Mouse (Mus musculus) cerebellum, adult 9-10 months (tissue): Measurements from ENCODE around the gene Alkbh6.

ENCODE experiments used
- DNase-seq: peaks from one replicate; pipeline ENCODE4 v3.0.0; 2022

Alkbh6 gene

DNA sequence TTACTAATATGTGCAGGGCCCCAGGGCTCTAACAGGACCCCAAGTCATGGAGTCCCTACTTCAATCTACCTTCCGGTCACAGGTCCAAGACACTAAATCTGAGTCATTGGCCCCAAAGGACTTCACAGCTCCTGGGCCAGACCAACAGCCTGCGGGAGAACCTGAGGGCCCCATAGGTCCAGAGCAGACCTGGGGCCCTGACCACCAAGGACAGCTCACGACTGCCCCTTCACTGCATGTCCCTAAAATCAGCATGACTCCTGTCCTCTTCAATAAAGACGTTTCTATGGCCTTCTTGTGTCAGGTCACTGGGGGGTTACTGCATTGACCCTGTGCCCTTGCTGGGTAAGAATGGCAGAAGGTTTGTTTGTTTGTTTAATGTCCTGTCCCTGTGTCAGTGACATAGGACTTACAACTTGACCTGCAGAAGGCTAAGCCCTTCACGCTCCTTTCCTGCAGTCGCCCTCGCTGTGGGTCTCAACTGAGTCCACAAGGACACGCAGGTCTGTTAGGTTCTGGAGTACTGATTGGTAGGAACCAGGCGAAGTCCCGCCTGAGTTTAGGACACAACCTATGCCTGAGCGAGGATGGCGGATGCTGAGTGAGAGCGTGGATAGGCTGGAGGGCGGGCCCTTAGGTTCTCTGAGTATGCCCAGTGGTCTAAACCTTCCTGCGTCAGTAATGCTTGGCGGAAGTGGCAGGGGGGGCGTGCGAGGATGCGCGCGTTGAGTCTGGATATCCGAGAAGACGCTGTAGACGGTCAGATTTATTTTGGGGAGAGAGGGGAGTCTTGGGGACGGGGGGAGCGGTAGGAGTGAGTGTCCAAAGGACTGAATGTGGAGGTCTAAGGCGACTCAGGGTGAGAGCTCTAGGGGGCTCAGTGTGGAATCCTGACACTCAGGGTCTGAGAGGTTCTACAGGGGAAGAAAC is at the start of gene Alkbh6:
Gene Alkbh6 (plus strand): TSS at position 642 of the 930 bp plus-strand sequence.
- DNase-seq, result peak; percentile 97

DNA sequence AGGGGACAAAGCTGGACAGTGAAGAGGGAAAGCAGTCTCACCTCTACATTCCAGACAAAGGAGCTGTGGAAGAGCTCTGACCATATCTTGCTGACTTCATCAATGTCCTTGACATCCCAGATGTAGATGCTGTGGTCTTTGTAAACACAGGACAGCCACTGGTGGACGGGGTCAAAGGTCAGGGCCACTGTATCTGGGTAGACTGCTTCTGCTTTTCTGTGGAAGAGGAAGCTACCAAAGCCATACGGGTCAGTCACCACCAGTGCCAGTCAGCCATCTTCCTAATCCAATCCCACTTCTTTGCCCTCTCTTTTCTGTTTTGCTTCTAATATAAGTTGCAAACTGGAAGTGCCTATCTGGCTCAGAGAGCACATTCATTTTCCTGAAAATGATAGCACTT is 43.5 kb upstream of the Alkbh6 start:
- no peak for DNase-seq

DNA sequence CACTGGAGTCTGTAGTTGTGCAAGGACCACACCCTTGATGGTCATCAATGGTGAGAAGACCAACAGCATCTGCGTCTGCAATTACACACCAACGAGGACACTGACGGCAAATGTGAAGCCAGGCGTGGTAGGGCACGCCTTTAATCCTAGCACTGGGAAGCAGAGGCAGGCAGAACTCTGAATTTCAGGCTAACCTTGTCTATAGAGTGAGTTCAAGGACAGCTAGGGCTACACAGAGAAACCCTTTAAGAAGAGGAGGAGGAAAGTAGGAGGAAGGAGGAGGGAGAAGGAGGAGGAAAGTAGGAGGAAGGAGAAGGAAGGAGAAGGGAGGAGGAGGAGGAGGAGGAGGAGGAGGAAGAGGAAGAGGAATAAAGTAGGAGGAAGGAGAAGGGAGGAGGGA is 43.0 kb upstream of the Alkbh6 start:
- DNase-seq, result no peak

DNA sequence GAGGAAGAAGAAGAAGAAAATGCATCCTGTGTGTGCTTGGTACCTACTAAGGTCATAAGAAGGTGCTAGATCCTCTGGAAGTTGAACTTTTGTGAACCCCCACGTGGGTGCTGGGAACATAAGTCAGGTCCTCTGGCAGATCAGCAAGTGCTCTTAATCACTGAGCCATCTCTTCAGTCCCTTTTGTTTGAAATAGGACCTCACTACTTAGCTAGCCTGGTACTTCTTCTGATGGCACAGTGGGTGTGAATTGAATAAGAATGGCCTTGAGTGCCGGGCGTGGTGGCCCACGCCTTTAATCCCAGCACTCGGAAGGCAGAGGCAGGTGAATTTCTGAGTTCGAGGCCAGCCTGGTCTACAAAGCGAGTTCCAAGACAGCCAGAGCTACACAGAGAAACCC is 42.6 kb upstream of the Alkbh6 start:
- DNase-seq, result no peak

DNA sequence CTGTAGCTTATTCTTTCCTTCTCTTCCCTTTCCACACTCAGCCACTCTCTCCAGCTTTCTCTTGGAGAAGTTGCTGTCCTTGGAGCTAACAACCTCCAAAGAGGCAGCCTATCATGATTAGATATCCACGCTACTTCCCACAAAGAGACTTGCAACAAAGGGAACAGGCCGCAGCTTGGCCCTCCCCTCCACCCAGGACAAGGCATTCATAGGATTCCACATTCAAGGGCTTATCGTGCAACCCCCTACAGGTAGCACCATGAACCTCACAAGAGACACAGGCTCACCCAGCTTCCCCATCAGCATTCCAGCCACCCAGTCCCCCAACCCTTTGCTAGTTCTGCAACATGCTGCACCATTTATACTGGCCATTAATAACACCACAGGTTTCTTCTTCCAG is 41.7 kb upstream of the Alkbh6 start:
- no peak for DNase-seq

DNA sequence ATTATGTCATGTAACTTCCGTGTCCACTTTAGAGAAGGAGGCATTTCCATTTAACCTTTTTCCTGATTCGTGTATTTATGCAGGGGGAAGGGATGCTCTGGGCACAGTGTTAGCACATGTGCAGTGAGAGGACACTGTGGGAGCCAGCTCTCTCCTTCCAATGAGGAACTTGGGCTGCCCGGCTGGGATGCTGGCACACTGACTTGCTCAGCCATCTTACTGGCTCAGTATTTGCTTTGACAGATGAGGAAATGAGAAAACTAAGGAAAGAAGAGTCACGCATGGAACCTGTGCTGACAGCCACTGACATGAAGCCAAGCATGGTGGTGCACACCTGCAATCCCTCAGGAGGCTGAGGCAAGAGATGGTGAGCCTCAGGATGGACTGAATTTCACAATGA is 38.9 kb upstream of the Alkbh6 start:
- no peak for DNase-seq

DNA sequence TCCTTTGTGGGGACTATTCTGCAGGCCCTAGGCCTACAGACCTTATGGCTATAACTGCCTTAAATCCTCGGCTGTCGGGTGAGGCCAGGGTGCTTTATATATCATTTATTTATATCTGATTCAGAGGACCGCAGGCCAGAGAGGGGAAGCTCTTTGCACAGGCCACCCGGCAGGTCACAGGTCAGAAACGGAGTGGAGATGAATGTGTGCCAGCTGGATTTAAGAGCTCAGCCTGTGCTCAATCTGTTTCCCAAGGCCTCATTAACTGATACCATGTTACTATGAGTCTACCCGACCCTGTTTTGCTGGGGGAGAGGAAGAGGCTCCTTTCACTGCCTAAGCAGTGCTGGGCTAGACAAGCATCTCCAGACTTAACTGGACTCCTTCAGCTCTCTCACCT is 34.1 kb upstream of the Alkbh6 start:
- no peak for DNase-seq

DNA sequence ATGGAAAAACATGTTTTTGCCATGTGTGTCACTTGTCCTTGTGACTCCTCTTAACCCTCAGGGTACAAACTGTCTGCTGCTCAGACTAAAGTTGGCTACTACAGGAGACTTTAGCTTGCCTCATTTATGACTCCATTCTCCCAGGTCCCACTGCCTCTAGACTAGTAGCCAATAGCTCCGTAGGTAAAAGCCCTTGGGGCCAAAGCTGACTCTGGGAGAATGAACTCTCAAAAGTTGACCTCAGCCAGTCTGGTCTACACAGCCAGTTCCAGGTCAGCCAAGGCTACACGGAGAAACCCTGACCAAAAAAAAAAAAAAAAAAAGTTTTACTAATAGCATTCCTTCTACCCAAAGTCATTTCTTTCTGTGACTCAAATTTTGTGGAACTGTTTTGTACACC is 29.6 kb upstream of the Alkbh6 start:
- peak; percentile 27 for DNase-seq

DNA sequence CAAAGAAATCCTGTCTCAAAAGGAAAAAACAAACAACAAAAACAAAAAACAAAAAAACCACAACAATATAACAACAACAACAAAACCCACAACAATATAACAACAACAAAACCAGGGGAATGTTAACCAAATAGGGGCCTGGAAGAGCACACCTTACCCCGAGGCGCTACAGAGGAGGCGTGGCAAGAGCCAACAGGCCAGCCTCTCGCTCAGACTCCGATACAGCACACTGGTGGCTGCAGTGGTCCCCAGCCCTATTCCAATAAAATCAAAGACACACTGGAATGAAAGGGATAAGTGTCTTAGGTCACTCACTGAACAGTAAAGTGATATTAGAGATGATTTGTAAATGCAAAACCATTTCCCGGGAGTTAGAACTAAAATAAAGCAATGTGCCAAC is 29.0 kb upstream of the Alkbh6 start:
- DNase-seq, result no peak

DNA sequence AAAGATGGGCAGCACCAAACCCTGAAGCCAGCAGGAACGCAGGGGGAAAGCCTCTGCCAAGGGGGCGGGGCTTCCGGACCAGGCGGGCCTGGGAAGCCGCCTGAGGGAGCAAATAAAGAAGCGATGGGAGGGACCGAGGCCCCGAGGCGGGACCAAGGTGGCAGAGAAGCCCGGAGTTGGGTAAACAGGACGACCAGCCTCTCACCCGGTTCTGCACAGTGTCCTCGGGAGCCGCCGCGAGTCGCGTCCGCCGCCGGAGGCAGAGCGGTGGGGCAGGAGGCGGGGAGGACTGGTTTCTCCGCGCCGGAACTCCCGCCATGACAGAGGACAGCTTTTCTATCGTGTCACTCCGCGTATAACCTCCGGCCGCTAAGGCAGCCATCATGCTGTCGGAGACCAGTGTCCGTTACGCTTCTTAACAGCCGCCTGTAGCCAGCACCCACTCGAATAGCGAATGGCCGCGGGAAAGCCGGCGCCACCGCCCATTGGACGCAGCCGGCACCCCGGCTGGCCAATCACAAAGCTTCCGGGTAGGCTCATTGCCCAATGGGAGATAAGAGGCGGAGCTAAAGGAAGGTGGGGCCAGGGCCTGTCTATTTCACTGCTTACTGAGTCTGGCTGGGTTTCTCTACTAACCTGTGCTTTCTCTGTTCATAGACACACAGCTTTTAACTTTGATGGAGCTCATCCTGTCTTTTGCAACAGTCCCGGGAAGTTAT is 28.4 kb upstream of the Alkbh6 start, which contains the start of the genes Thap8 and Wdr62:
Gene Thap8 (plus strand): TSS at position 144 of the 719 bp plus-strand sequence.
Gene Wdr62 (minus strand): TSS at position 469 of the 719 bp plus-strand sequence.
- DNase-seq, result peak; percentile 92

DNA sequence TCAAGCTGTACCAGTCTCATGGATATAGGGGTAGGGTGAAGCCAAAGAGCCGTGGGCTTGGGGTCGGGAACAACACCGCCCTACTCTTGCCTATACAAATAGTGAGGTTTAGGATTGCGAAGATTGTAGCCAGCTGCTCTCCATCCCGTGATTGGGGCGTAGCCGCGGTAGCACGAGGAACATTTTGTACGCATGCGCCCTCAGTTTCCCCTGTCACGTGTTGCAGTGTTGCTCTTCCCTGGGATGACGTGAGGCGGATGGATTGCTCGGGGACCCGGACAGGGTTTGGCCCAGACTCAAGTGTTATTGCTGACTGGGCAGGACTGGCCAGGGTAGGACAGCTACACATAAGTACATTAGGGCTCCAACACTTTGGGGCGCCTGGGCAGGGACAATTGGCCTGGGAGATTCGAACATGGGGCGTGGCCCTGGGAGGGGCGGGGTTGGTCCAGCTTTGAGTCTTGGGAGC is 27.8 kb upstream of the Alkbh6 start:
- DNase-seq, result peak; percentile 90

DNA sequence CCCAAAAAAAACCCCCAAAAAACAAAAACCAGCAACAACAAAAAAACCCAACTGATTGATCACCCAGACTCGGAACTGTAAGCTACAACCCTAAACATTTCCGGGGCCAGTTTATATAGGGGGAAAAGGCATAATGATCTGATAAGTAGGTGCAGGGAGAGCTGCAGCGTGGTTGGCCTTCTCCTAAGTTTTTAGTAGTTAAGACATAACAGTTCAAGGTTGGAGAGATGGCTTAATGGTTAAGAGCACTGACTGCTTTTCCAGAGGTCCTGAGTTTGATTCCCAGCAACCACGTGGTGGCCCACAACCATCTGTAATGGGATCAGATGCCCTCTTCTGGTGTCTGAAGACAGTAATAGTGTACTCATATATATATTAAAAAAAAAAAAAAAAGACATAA is 27.0 kb upstream of the Alkbh6 start:
- peak; percentile 37 for DNase-seq

DNA sequence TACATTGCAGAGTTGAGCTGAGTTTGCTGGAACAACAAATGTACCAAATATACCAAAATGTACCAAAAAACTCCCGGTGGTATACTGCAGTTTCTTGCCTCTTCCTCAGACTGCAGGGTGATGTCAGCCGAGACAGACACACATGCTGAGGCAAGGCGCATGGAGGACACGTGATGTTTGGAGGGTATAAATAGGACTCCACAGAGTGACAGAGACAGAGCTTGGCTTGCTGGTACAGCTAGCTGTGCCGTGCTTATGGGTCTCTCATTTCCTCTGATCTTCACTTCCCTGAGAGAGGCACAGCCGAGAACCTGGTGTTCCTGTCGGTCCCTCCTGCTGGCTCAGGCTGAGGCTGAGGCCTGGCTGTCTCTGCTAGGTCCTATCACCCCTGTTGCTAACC is 25.8 kb upstream of the Alkbh6 start:
- DNase-seq, result peak; percentile 36

DNA sequence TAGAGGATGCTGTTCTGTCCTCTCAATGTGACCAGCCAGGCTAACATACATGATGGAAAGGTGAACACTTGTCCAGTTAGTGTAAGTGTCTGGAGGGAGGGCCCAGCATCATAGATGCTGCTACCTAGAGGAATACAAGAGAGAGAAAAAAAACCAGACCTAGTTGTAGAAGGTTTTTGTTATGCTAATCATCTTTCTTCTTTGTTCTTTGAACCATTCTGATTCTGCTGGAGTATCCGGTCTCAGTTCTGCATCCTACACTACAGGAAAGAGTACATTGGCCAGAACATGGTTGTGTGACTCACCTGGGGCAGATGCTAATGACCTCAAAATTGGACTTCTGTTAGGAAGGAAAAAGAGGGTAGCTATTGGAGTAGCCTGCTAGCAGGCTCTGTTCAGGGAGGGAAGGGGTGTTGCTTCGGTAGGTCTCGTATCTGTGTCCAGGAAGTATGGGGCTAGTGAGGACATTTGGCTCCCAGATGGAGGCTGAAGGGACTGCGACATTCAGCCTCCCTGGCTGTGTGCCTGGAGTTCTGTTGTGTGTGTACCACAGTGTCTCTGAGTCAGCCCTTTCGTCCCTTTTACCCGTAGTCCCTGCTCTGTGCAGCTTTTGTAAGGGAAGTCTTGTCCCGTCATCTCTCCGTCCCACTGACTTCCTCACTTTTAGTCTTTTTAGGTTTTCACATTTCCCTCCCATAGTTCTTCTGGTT is 21.7 kb upstream of the Alkbh6 start:
- peak; percentile 92 for DNase-seq

DNA sequence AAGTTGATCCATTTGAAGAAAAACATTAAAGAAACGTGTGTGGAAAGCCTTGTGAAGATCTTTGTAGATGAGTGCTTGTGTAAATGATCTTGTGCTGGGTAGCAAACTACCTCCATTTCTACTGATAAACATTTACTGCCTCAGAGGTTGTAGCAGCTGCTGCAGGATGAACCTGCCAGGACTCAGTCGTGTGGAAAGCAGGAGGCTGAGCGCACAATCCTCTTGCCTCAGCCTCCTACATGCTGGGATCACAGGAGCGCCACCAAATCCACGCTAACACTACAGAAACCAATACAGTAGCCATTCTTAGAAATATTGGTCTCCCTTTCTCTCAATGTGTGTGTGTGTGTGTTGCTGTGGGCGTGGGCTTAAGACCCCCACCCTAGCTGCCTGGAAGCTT is 20.5 kb upstream of the Alkbh6 start:
- DNase-seq, result peak; percentile 68

DNA sequence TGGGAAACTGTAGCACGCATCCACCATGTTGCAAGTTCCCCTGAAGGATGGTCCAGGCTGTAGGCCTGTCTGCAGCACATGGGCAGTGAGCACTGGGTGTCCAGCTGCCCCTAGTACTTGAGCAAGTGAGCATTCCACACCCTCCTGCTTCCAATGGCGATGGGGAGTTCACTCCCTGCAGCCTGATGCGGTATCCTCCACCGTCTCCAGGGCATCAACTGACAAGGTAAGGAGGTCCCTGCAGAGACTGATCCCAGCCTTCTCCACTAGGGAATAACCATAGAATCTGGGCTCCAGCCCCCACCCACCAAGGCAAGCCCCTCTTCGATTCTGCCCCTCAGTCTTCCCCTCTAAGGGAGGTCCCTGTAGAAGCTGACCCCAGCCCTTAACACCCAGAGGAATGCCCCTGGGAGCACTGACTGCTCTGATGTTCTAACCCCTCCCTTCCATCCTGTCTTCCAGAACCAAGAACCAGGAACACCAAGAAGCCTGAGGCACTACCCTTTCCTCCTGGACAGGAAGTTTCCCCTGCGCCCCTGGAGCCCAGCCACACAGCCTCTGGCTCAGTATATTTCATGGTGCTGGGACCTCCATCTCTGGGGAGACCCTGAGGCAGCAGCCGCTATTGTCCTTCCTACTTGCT is 19.3 kb upstream of the Alkbh6 start:
- no peak for DNase-seq

DNA sequence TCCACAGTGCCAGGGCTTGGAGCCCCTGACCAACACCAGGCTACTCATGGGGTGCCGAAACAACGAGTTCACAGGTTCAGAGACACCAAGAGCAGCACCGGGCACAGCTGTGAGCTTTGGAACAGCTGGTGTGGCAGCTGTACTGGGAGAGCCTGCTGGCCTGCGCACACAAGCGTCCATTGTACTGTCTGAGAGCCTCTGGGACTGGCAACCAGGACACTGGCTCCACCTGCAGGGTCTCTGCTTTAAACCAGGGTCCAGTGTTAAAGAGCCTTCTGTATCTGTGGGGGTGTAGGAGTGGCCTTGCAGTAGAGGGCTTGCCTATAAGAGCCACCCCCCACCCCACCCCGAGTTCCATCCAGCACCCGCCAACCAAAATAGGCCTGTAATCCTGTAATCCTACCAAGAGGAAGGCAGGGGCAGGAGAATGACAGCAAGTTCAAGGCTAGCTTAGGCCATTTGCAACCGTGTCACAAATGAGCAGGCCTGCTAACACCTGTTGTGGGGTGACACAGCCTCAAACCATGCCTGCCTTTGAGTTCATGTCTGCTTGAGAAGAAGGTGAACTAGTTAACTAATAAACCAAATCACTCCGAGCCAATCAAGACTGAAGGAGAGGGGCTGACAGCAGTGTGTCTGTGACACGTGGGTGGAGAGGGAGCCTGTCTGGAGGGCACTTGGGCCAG is 18.7 kb upstream of the Alkbh6 start:
- DNase-seq, result peak; percentile 64

DNA sequence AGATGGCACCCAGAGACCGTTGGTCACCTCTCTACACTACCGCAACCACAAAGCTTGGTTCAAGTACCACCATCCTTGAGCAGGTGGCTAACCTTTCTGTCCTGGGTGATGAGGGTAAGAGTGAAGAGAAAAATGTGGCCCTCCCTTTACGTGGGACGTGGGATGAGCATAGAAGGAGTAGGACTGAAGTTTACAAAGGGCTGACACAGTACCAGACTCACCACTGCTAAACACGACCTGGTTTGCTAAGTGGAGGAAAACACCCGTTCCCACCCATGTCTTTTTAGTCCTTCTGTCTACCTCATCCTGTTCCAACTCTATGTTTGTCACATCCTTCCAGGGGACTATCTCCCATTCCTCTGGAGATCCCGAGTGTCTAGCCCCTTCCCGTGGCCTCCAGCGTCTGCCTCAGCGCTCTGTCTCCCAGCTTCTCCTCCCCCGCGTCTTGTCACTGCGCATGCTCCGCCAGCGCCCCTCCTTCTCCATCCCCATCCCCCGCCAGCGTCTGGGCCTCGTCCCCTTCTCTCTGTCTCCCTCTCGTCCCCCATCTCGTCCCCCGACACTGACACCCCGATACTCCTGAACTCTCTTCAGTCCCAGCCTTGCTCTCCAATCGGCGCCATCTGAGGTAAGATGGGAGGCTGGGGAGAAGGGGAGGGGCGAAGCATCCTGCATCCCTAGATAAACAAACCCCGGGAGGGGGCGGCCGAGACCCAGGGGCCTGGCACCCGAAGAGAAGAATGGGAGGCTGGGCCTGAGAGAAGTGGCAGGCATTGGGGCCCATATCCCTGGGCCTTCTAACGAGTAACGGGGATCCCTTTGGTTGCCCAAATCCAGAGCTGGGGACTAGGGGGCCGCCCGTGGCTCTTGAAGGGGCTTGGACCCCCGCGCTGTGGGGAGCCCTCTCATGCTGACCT is 17.0 kb upstream of the Alkbh6 start, which contains the start of gene Clip3:
Gene Clip3 (plus strand): TSS at position 514 of the 917 bp plus-strand sequence.
- peak; percentile 93 for DNase-seq

DNA sequence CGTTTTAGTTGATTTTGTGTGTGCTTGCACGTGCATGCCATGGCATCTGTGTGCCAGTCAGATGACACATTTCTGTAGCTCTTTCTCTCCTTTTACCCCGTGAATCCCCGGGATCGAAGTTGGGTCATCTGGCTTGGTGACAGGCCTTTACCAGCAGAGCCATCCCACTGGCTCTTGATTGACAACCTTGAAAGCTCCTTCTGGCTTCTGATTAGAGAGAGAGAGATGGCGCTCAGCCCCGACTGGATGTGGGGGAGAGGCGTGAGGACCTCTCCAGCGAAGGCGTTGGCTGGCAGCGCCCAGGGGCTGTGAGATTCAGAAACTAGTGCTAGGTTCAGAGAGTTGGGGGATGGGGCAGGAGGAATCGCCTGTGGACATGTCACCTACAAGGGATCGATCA is 14.7 kb upstream of the Alkbh6 start:
- peak; percentile 73 for DNase-seq

DNA sequence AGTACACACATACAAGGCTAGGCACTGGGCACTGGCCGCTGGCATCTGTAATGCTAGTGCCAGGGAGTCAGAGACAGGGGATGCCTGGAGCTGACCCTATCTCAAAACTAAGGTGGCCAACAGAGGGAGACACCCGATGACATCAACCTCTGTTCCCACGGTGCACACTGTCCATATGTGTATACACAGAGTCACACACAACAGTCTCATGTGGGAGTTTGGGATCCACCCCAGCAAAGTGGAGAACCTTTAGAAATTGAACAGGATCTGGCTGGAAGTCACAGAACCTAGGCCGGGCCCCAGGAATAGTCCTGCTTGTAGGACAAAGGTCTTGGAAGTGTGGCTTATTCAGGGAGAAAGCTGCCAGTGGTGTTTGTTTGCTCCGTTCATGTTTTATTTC is 14.2 kb upstream of the Alkbh6 start:
- peak; percentile 71 for DNase-seq

DNA sequence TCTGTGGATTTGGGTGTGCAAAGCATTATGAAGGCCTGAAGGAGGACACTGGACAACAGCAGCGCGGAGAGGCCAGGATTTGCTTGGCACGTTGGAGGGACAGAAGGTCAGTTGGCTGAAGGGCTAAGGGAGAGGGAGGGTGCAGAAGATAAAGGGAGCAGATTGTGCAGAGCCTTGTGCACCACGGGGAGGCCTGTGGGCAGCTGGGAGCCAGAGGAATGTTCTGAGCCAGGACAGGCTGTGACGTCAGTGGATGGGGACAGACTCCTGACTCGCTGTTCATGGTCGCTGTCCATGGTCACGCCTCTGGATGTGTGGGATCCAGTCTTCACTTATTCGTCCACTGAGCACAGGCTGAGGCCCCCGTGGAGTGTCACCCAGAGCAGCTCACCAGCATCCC is 13.4 kb upstream of the Alkbh6 start:
- DNase-seq, result peak; percentile 97
